Mouse (Mus musculus): Measurements from ENCODE around the gene Lin52. TPM values are rescaled to one million over a fixed set of nuclear protein-coding genes. Genes with fewer than 3 reads are reported as not detected.

Gene Lin52
- 11.0 and 29.6 TPM in 2 replicates for total RNA-seq (2017)

- ATAC-seq (ENCODE audit: extremely low read depth, insufficient number of reproducible peaks, low FRiP score, poor library complexity, severe bottlenecking) = peak; percentile 92
Observed at GRCm38 (mm10) chr12:84450718-84451646, at the start of gene Lin52, which contains the start of gene Aldh6a1. Gene Lin52 (plus strand): TSS chr12:84451422. Gene Aldh6a1 (minus strand): TSS chr12:84451004.

GRCm38 (mm10) chr12:84402923-84403322 lies 48.3 kb upstream of the Lin52 start:
- no peak for ATAC-seq (ENCODE audit: extremely low read depth, insufficient number of reproducible peaks, low FRiP score, poor library complexity, severe bottlenecking)

- no peak for ATAC-seq (ENCODE audit: extremely low read depth, insufficient number of reproducible peaks, low FRiP score, poor library complexity, severe bottlenecking)
Observed at GRCm38 (mm10) chr12:84404541-84404940, 46.7 kb upstream of the Lin52 start.

- ATAC-seq (ENCODE audit: extremely low read depth, insufficient number of reproducible peaks, low FRiP score, poor library complexity, severe bottlenecking) = no peak
Observed at GRCm38 (mm10) chr12:84407259-84407658, 44.0 kb upstream of the Lin52 start.

GRCm38 (mm10) chr12:84407874-84408818 lies 43.1 kb upstream of the Lin52 start:
- peak; percentile 84 for ATAC-seq (ENCODE audit: extremely low read depth, insufficient number of reproducible peaks, low FRiP score, poor library complexity, severe bottlenecking)

- ATAC-seq (ENCODE audit: extremely low read depth, insufficient number of reproducible peaks, low FRiP score, poor library complexity, severe bottlenecking) = peak; percentile 77
Observed at GRCm38 (mm10) chr12:84408819-84409507, 42.3 kb upstream of the Lin52 start, which contains the start of the genes Entpd5 and Bbof1. Gene Entpd5 (minus strand): TSS chr12:84409029. Gene Bbof1 (plus strand): TSS chr12:84409071.

- ATAC-seq (ENCODE audit: extremely low read depth, insufficient number of reproducible peaks, low FRiP score, poor library complexity, severe bottlenecking) = peak; percentile 97
Observed at GRCm38 (mm10) chr12:84416834-84417604, 34.2 kb upstream of the Lin52 start, which contains the start of gene Rnf113a2. Gene Rnf113a2 (plus strand): TSS chr12:84417196.

- no peak for ATAC-seq (ENCODE audit: extremely low read depth, insufficient number of reproducible peaks, low FRiP score, poor library complexity, severe bottlenecking)
Observed at GRCm38 (mm10) chr12:84417605-84417922, 33.7 kb upstream of the Lin52 start.

GRCm38 (mm10) chr12:84423990-84424389 lies 27.2 kb upstream of the Lin52 start:
- ATAC-seq (ENCODE audit: extremely low read depth, insufficient number of reproducible peaks, low FRiP score, poor library complexity, severe bottlenecking) = no peak

GRCm38 (mm10) chr12:84429825-84430224 lies 21.4 kb upstream of the Lin52 start:
- ATAC-seq (ENCODE audit: extremely low read depth, insufficient number of reproducible peaks, low FRiP score, poor library complexity, severe bottlenecking) = no peak

- no peak for ATAC-seq (ENCODE audit: extremely low read depth, insufficient number of reproducible peaks, low FRiP score, poor library complexity, severe bottlenecking)
Observed at GRCm38 (mm10) chr12:84438697-84439096, 12.5 kb upstream of the Lin52 start.

- no peak for ATAC-seq (ENCODE audit: extremely low read depth, insufficient number of reproducible peaks, low FRiP score, poor library complexity, severe bottlenecking)
Observed at GRCm38 (mm10) chr12:84442526-84442925, 8.7 kb upstream of the Lin52 start.

- ATAC-seq (ENCODE audit: extremely low read depth, insufficient number of reproducible peaks, low FRiP score, poor library complexity, severe bottlenecking) = no peak
Observed at GRCm38 (mm10) chr12:84447386-84447785, 3.8 kb upstream of the Lin52 start.

- ATAC-seq (ENCODE audit: extremely low read depth, insufficient number of reproducible peaks, low FRiP score, poor library complexity, severe bottlenecking) = no peak
Observed at GRCm38 (mm10) chr12:84448181-84448580, 3.0 kb upstream of the Lin52 start.

- ATAC-seq (ENCODE audit: extremely low read depth, insufficient number of reproducible peaks, low FRiP score, poor library complexity, severe bottlenecking) = no peak
Observed at GRCm38 (mm10) chr12:84449887-84450286, 1.3 kb upstream of the Lin52 start.

- no peak for ATAC-seq (ENCODE audit: extremely low read depth, insufficient number of reproducible peaks, low FRiP score, poor library complexity, severe bottlenecking)
Observed at GRCm38 (mm10) chr12:84450351-84450717, 888 bp upstream of the Lin52 start.

- no peak for ATAC-seq (ENCODE audit: extremely low read depth, insufficient number of reproducible peaks, low FRiP score, poor library complexity, severe bottlenecking)
Observed at GRCm38 (mm10) chr12:84451801-84452200, 579 bp downstream of the Lin52 start.

GRCm38 (mm10) chr12:84456911-84457310 lies 5.7 kb downstream of the Lin52 start:
- ATAC-seq (ENCODE audit: extremely low read depth, insufficient number of reproducible peaks, low FRiP score, poor library complexity, severe bottlenecking) = no peak

Measured in neutrophil, adult 5-6 weeks (primary cell).